ENCODE assay signal across 10 mouse cellular contexts in the genomic region with DNA sequence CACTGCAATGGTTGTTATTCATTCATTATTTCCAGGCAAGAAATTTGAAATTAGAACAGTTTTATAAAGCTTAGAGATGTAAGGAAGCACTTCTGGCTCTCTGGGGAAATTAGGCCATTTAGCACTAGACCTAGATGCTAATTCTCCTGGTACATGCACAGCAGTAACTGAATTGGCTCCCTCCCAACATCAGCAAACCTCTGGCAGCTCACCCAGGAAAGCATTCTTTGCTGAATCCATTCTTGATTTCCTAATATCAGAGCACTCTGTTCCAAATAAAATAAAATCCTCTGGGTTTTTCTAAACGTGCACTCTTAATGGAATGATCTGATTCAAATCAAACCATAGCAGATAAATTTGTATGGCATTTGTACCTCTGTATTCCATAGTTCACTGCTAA.
DNase-seq lines count a peak whose midpoint lies in the region; ATAC-seq and TF ChIP-seq lines count a peak whose summit lies in the region.
"Had no signal": no experiment of that assay in that cellular context is flagged by ENCODE, and none has a peak within 500 bp of the region (broad histone marks: within the 10 kb centered on the region; RNA-seq: fewer than 3 reads in every experiment).

No protein-coding gene starts in this region.

- no peaks in the 10 kb centered on the region for H3K27me3 ChIP-seq in forebrain, postnatal 0 days (ENCODE audit: insufficient read depth, low read length)
- H3K27me3 ChIP-seq in forebrain, embryonic 11.5 days (ENCODE audit: control insufficient read depth, insufficient read depth, low read length), result no peaks in the 10 kb centered on the region
- H3K27me3 ChIP-seq: limb, embryonic 15.5 days had no signal

- H3K4me3 ChIP-seq in forebrain, postnatal 0 days (ENCODE audit: low read depth, low read length), result no peak overlapping the region
- no peak overlapping the region for H3K4me3 ChIP-seq in forebrain, embryonic 11.5 days (ENCODE audit: low read depth, low read length)
- H3K4me3 ChIP-seq: limb, embryonic 15.5 days had no signal

- no peaks in the 10 kb centered on the region for H3K9me3 ChIP-seq in forebrain, postnatal 0 days (ENCODE audit: low read length)
- no peaks in the 10 kb centered on the region for H3K9me3 ChIP-seq in forebrain, embryonic 11.5 days (ENCODE audit: control insufficient read depth, low read length)
- H3K9me3 ChIP-seq: limb, embryonic 15.5 days had no signal

- no peak for ATAC-seq in forebrain, postnatal 0 days
- no peak for ATAC-seq in forebrain, embryonic 11.5 days (replicated peaks; ENCODE audit: low FRiP score)
- ATAC-seq: intestine, embryonic 16.5 days had no signal

- H3K27ac ChIP-seq in forebrain, postnatal 0 days (ENCODE audit: low read depth, low read length), result no peak overlapping the region
- H3K27ac ChIP-seq in forebrain, embryonic 11.5 days (ENCODE audit: low read depth, low read length), result no peak overlapping the region
- H3K27ac ChIP-seq: limb, embryonic 15.5 days had no signal

- no peaks in the 10 kb centered on the region for H3K4me1 ChIP-seq in forebrain, postnatal 0 days (ENCODE audit: insufficient read depth)
- H3K4me1 ChIP-seq in forebrain, embryonic 11.5 days (replicated peaks; ENCODE audit: control insufficient read depth, insufficient read depth, low read length), result no peaks in the 10 kb centered on the region
- H3K4me1 ChIP-seq: limb, embryonic 15.5 days had no signal

- DNase-seq in forebrain, postnatal 0 days, result peak; percentile 29
- no peak for DNase-seq in forebrain, embryonic 11.5 days (ENCODE audit: low spot score)
- peak; percentile 25 to 34 for DNase-seq in lung, adult 18-20 months
- no peak for DNase-seq in lung, postnatal 4 days
- peak; percentile 68 for DNase-seq in adrenal gland, postnatal 14 days
- DNase-seq in kidney, postnatal 10 days, result peak; percentile 15
- DNase-seq in thymus, postnatal 25 days, result no peak
- DNase-seq in gastrocnemius, postnatal 36 days, result no peak

- intact Hi-C loops in gastrocnemius, postnatal 36 days (cut with DNase I), result no loop called here

- TF ChIP-seq CTCF in forebrain, postnatal 0 days (IDR thresholded peaks at IDR 0.05; ENCODE audit: low read depth), result no peak

- no peak overlapping the region for H3K9ac ChIP-seq in forebrain, postnatal 0 days
- H3K9ac ChIP-seq in forebrain, embryonic 11.5 days (ENCODE audit: low read length), result no peak overlapping the region
- H3K9ac ChIP-seq: limb, embryonic 15.5 days had no signal

- no peaks in the 10 kb centered on the region for H3K36me3 ChIP-seq in forebrain, postnatal 0 days (ENCODE audit: insufficient read depth)
- H3K36me3 ChIP-seq in forebrain, embryonic 11.5 days (ENCODE audit: control insufficient read depth, insufficient read depth, low read length), result no peaks in the 10 kb centered on the region
- H3K36me3 ChIP-seq: limb, embryonic 15.5 days had no signal

- WGBS in forebrain, postnatal 0 days, result 48% methylated on average over 1 of the region's 1 CpGs
- WGBS in forebrain, embryonic 11.5 days, result 74% methylated on average over 1 of the region's 1 CpGs

- no peak overlapping the region for H3K4me2 ChIP-seq in forebrain, postnatal 0 days (ENCODE audit: low read depth)
- H3K4me2 ChIP-seq in forebrain, embryonic 11.5 days (ENCODE audit: low read depth, low read length, severe bottlenecking), result no peak overlapping the region
- H3K4me2 ChIP-seq: limb, embryonic 15.5 days had no signal

Comparison
In these comparisons a context has a peak if more than half of its experiments do, and no peak if none do; other contexts are left out.
1. DNase-seq: peak in forebrain, postnatal 0 days (single experiment), lung, adult 18-20 months (2 of 2), adrenal gland, postnatal 14 days (single experiment) and kidney, postnatal 10 days (single experiment); none in forebrain, embryonic 11.5 days (single experiment), lung, postnatal 4 days (0 of 2), thymus, postnatal 25 days (single experiment) and gastrocnemius, postnatal 36 days (0 of 2).